In the genomic region with DNA sequence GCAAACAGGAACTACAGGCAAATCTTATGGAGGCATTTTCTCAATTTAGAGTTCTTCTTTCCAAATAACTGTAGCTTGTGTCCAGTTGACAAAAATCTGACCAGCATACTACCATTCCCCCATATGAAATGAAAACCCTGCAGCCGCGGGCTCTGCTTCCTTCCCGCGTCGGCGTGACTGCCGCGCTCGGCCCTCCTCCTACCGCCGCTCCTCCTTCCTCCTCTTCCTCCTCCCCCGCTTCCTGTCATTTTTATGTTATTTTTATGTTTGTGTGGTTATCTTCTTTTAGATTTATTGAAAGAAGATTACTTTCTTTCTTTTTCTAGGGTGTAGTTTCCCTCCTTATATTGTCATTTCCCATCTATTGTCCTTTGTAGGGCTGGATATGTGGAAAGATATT, we compare ENCODE assay signal across 22 mouse cellular contexts. TPM values are rescaled to one million over a fixed set of nuclear protein-coding genes. Genes with fewer than 3 reads are reported as not detected.
ATAC-seq lines count a peak whose summit lies in the region.
"Had no signal": no experiment of that assay in that cellular context is flagged by ENCODE, and none has a peak within 500 bp of the region (broad histone marks: within the 10 kb centered on the region; RNA-seq: fewer than 3 reads in every experiment).

No protein-coding gene starts in this region.

- peak; percentile 45 for ATAC-seq in CD4-positive, CD25-positive, alpha-beta regulatory T cell, adult 4 months
- 0 out of 2 replicates have a peak, but pooled peaks have one; percentile 36 for ATAC-seq in common myeloid progenitor, adult 5-6 weeks (replicated peaks; ENCODE audit: low read depth, poor library complexity, severe bottlenecking)
- ATAC-seq in megakaryocyte, adult 5-6 weeks (ENCODE audit: poor library complexity, severe bottlenecking), result peak; percentile 74
- peak; percentile 54; the same call in 1 of the 2 replicates for ATAC-seq in megakaryocyte progenitor cell, adult 5-6 weeks (replicated peaks; ENCODE audit: poor library complexity)
- peak; percentile 61; the same call in 1 of the 2 replicates for ATAC-seq in megakaryocyte-erythroid progenitor cell, adult 5-6 weeks (replicated peaks; ENCODE audit: low FRiP score, low TSS enrichment, poor library complexity, severe bottlenecking)

RNA-seq across cellular contexts. Expression of gene Olfr474, which starts 1.9 kb away (rescaled TPM):
- polyA plus RNA-seq in CD4-positive, CD25-positive, alpha-beta regulatory T cell, adult 4 months (2017; shearing (Covaris generic)), result not detected
- total RNA-seq in common myeloid progenitor, adult 5-6 weeks (2017), result not detected in 2 replicates
- total RNA-seq in megakaryocyte, adult 5-6 weeks (2015), result not detected in 2 replicates
- total RNA-seq in megakaryocyte, adult 5-6 weeks (2017), result not detected in 2 replicates
- not detected in 2 replicates for total RNA-seq in megakaryocyte progenitor cell, adult 5-6 weeks (2015)
- total RNA-seq in megakaryocyte progenitor cell, adult 5-6 weeks (2017), result not detected in 2 replicates
- not detected in 2 replicates for total RNA-seq in megakaryocyte-erythroid progenitor cell, adult 5-6 weeks (2014; fragmentation: Nextera tagmentation)
- not detected in 2 replicates for total RNA-seq in megakaryocyte-erythroid progenitor cell, adult 5-6 weeks (2017)
- total RNA-seq: adrenal gland, adult 18-20 months; adrenal gland, adult 2 months; adrenal gland, adult 8-10 months; adrenal gland, postnatal 10 days; adrenal gland, postnatal 14 days; adrenal gland, postnatal 25 days; adrenal gland, postnatal 36 days; adrenal gland, postnatal 4 days; CH12.LX; ES-E14; MEL had no signal
- polyA plus RNA-seq: activated CD4-positive, CD25-positive, alpha-beta regulatory T cell, adult 4 months; adrenal gland, adult 2 months; brain, embryonic 14.5 days; C2C12; cerebellum, adult 2 months; G1E; Patski had no signal

RNA-seq across cellular contexts. Expression of gene Olfr476, which starts 12.1 kb away (rescaled TPM):
- polyA plus RNA-seq in CD4-positive, CD25-positive, alpha-beta regulatory T cell, adult 4 months (2017; shearing (Covaris generic)), result not detected
- total RNA-seq in common myeloid progenitor, adult 5-6 weeks (2017), result not detected in 2 replicates
- total RNA-seq in megakaryocyte, adult 5-6 weeks (2015), result not detected in 2 replicates
- total RNA-seq in megakaryocyte, adult 5-6 weeks (2017), result not detected in 2 replicates
- total RNA-seq in megakaryocyte progenitor cell, adult 5-6 weeks (2015), result not detected in 2 replicates
- total RNA-seq in megakaryocyte progenitor cell, adult 5-6 weeks (2017), result not detected in 2 replicates
- not detected in 2 replicates for total RNA-seq in megakaryocyte-erythroid progenitor cell, adult 5-6 weeks (2014; fragmentation: Nextera tagmentation)
- total RNA-seq in megakaryocyte-erythroid progenitor cell, adult 5-6 weeks (2017), result not detected in 2 replicates
- total RNA-seq: adrenal gland, adult 18-20 months; adrenal gland, adult 2 months; adrenal gland, adult 8-10 months; adrenal gland, postnatal 10 days; adrenal gland, postnatal 14 days; adrenal gland, postnatal 25 days; adrenal gland, postnatal 36 days; adrenal gland, postnatal 4 days; CH12.LX; ES-E14; MEL had no signal
- polyA plus RNA-seq: activated CD4-positive, CD25-positive, alpha-beta regulatory T cell, adult 4 months; adrenal gland, adult 2 months; brain, embryonic 14.5 days; C2C12; cerebellum, adult 2 months; G1E; Patski had no signal

RNA-seq across cellular contexts. Expression of gene Olfr473, which starts 22.3 kb away (rescaled TPM):
- polyA plus RNA-seq in CD4-positive, CD25-positive, alpha-beta regulatory T cell, adult 4 months (2017; shearing (Covaris generic)), result not detected
- not detected in 2 replicates for total RNA-seq in common myeloid progenitor, adult 5-6 weeks (2017)
- not detected in 2 replicates for total RNA-seq in megakaryocyte, adult 5-6 weeks (2015)
- not detected in 2 replicates for total RNA-seq in megakaryocyte, adult 5-6 weeks (2017)
- total RNA-seq in megakaryocyte progenitor cell, adult 5-6 weeks (2015), result not detected in 2 replicates
- not detected in 2 replicates for total RNA-seq in megakaryocyte progenitor cell, adult 5-6 weeks (2017)
- total RNA-seq in megakaryocyte-erythroid progenitor cell, adult 5-6 weeks (2014; fragmentation: Nextera tagmentation), result not detected in 2 replicates
- not detected in 2 replicates for total RNA-seq in megakaryocyte-erythroid progenitor cell, adult 5-6 weeks (2017)
- total RNA-seq: adrenal gland, adult 18-20 months; adrenal gland, adult 2 months; adrenal gland, adult 8-10 months; adrenal gland, postnatal 10 days; adrenal gland, postnatal 14 days; adrenal gland, postnatal 25 days; adrenal gland, postnatal 36 days; adrenal gland, postnatal 4 days; CH12.LX; ES-E14; MEL had no signal
- polyA plus RNA-seq: activated CD4-positive, CD25-positive, alpha-beta regulatory T cell, adult 4 months; adrenal gland, adult 2 months; brain, embryonic 14.5 days; C2C12; cerebellum, adult 2 months; G1E; Patski had no signal

RNA-seq across cellular contexts. Expression of gene Olfr477, which starts 34.0 kb away (rescaled TPM):
- not detected for polyA plus RNA-seq in CD4-positive, CD25-positive, alpha-beta regulatory T cell, adult 4 months (2017; shearing (Covaris generic))
- total RNA-seq in common myeloid progenitor, adult 5-6 weeks (2017), result not detected in 2 replicates
- not detected in 2 replicates for total RNA-seq in megakaryocyte, adult 5-6 weeks (2015)
- not detected in 2 replicates for total RNA-seq in megakaryocyte, adult 5-6 weeks (2017)
- total RNA-seq in megakaryocyte progenitor cell, adult 5-6 weeks (2015), result not detected in 2 replicates
- not detected in 2 replicates for total RNA-seq in megakaryocyte progenitor cell, adult 5-6 weeks (2017)
- not detected in 2 replicates for total RNA-seq in megakaryocyte-erythroid progenitor cell, adult 5-6 weeks (2014; fragmentation: Nextera tagmentation)
- not detected in 2 replicates for total RNA-seq in megakaryocyte-erythroid progenitor cell, adult 5-6 weeks (2017)
- total RNA-seq: adrenal gland, adult 18-20 months; adrenal gland, adult 2 months; adrenal gland, postnatal 14 days; adrenal gland, postnatal 25 days; adrenal gland, postnatal 36 days; adrenal gland, postnatal 4 days; CH12.LX; ES-E14; MEL had no signal
- polyA plus RNA-seq: activated CD4-positive, CD25-positive, alpha-beta regulatory T cell, adult 4 months; adrenal gland, adult 2 months; brain, embryonic 14.5 days; C2C12; cerebellum, adult 2 months; G1E had no signal

RNA-seq across cellular contexts. Expression of gene Olfr472, which starts 54.8 kb away (rescaled TPM):
- under 1 TPM in 1 of 2 experiments, not detected in 1; 0.09 TPM for polyA plus RNA-seq in CD4-positive, CD25-positive, alpha-beta regulatory T cell, adult 4 months (2017; shearing (Covaris generic))
- total RNA-seq in common myeloid progenitor, adult 5-6 weeks (2017), result not detected in 2 replicates
- not detected in 2 replicates for total RNA-seq in megakaryocyte, adult 5-6 weeks (2015)
- total RNA-seq in megakaryocyte, adult 5-6 weeks (2017), result not detected in 2 replicates
- not detected in 2 replicates for total RNA-seq in megakaryocyte progenitor cell, adult 5-6 weeks (2015)
- not detected in 2 replicates for total RNA-seq in megakaryocyte progenitor cell, adult 5-6 weeks (2017)
- total RNA-seq in megakaryocyte-erythroid progenitor cell, adult 5-6 weeks (2014; fragmentation: Nextera tagmentation), result not detected in 2 replicates
- not detected in 2 replicates for total RNA-seq in megakaryocyte-erythroid progenitor cell, adult 5-6 weeks (2017)
- total RNA-seq: adrenal gland, adult 18-20 months; adrenal gland, adult 2 months; adrenal gland, adult 8-10 months; adrenal gland, postnatal 10 days; adrenal gland, postnatal 14 days; adrenal gland, postnatal 25 days; adrenal gland, postnatal 36 days; adrenal gland, postnatal 4 days; CH12.LX; ES-E14; MEL had no signal
- polyA plus RNA-seq: adrenal gland, adult 2 months; brain, embryonic 14.5 days; C2C12; cerebellum, adult 2 months; G1E had no signal

Comparison
In these comparisons a context has a peak if more than half of its experiments do, and no peak if none do; other contexts are left out.
1. Peak in every context shown above with its lines: ATAC-seq.